Mouse (Mus musculus): ENCODE data around the gene Arvcf. TPM values are rescaled to one million over a fixed set of nuclear protein-coding genes. Genes with fewer than 3 reads are reported as not detected.

The Arvcf gene
- polyA plus RNA-seq, 1 experiment = 13.7 TPM

DNA sequence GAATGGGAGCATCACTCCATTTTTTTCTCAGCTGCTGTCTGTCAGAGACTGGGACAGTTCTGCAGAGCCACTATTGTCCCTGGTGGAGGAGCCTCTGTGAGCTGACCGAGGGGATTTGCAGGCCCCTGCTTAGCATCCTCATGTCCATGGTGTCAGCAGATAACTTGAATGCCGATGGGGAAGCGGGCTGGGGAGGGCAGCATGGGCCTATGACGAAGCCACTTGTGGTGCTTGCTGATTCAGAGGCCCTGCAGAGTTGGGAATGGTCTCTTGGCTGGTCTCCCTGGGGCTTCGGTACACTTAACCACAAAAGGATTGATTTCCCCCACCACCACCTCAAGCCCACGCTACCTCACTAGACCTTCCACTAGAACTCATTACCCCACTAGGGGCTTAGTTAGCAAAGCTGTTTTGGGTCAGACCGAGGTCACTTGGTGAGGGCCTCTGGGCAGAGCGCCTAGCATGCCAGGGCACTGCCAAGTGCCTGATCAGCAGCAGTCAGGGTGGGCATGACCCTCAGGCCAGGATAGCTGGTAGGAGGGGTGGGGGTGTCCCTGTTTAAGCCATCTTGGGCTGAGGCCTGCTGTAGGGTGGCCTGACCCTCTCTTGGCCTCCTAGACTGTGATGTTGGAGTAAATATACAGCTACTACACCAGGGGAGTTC, 31.5 kb downstream of the Arvcf start:
- WGBS = 81% methylated on average over 8 of the region's 8 CpGs
- no peak for TF ChIP-seq CTCF (IDR thresholded peaks at IDR 0.05; ENCODE audit: control insufficient read depth, insufficient read depth, low read length)
- TF ChIP-seq POLR2A (IDR thresholded peaks at IDR 0.05; ENCODE audit: borderline replicate concordance, control insufficient read depth, low read depth, low read length) = no peak
- peaks cover 2% of the 10 kb centered on the region; the same call in 1 of the 2 replicates for H3K4me1 ChIP-seq (ENCODE audit: control insufficient read depth, insufficient read depth, low read length)
- H3K4me3 ChIP-seq (replicated peaks; ENCODE audit: control insufficient read depth, low read depth, low read length) = no peak overlapping the region
- no peak overlapping the region for H3K27ac ChIP-seq (ENCODE audit: control insufficient read depth, insufficient read depth, low read depth, low read length, poor library complexity)

DNA sequence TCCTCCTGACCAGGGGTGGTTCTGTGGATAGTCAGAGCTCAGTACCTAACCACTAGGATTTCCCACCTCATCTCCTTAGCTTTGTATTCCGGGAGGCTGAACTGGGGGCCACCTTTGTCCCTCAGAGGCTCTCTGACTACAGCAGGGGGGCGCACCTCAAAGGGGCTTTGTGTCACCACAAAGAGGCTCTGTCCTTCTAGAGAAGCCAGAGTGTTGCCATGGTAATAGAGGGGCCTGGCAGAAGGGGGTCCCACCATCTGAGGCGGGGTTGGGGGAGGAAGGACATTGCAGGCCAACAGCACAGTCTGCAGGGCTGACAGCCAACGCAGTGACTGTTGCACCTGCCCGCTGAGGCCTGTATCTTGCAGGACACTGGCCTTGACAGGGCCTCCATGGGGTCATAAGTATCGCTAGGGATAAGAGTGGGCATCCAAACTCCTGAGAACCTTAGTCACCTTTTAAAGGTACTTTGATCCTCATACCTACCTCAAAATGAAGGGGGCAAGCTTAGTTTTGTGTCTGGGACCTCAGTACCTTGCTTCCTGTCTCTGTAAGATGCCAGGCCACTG, 32.6 kb downstream of the Arvcf start:
- TF ChIP-seq POLR2A (IDR thresholded peaks at IDR 0.05; ENCODE audit: borderline replicate concordance, control insufficient read depth, low read depth, low read length) (no peak), CTCF (IDR thresholded peaks at IDR 0.05; ENCODE audit: control insufficient read depth, insufficient read depth, low read length) (no peak)
- Histone ChIP-seq H3K4me3 (replicated peaks; ENCODE audit: control insufficient read depth, low read depth, low read length) (no peak overlapping the region), H3K4me1 (ENCODE audit: control insufficient read depth, insufficient read depth, low read length) (peaks cover 2% of the 10 kb centered on the region; the same call in 1 of the 2 replicates), H3K27ac (ENCODE audit: control insufficient read depth, insufficient read depth, low read depth, low read length, poor library complexity) (no peak overlapping the region)
- 82% methylated on average over 6 of the region's 6 CpGs for WGBS

DNA sequence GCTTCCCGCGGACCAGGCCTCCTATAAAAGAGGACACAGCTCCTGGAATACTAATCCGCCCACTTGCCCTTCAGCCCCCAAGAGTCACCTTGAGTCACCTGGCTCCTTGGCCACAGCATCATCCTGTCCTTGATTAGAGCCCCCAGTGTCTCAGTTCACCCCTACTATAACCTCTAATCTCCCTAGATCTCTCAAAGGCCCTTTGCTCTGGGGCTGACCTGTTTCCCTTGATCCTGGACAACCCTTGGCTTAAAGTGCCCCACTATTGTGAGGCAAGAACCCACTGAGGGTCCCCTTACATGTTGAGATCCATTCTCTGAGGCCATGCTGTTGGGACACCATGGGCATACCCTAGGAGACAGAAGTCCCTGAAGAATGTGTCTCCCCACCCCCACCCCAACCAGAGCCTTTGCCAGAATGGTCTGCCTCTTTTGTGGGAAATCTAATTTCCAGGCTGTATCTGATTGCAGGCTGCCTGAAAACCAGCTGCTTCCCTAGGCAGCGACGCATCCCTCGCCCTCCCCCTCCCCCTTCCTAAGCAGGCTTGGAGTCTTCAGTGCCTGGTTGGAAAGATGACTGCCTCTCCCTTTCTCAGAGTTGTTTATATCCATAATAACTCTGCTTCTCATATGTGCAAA, 33.8 kb downstream of the Arvcf start:
- Histone ChIP-seq H3K4me3 (replicated peaks; ENCODE audit: control insufficient read depth, low read depth, low read length) (no peak overlapping the region), H3K27ac (ENCODE audit: control insufficient read depth, insufficient read depth, low read depth, low read length, poor library complexity) (no peak overlapping the region), H3K4me1 (ENCODE audit: control insufficient read depth, insufficient read depth, low read length) (peaks cover under 1% of the 10 kb centered on the region; the same call in 1 of the 2 replicates)
- TF ChIP-seq POLR2A (IDR thresholded peaks at IDR 0.05; ENCODE audit: borderline replicate concordance, control insufficient read depth, low read depth, low read length) (no peak), CTCF (IDR thresholded peaks at IDR 0.05; ENCODE audit: control insufficient read depth, insufficient read depth, low read length) (no peak)
- WGBS = 76% methylated on average over 6 of the region's 6 CpGs

DNA sequence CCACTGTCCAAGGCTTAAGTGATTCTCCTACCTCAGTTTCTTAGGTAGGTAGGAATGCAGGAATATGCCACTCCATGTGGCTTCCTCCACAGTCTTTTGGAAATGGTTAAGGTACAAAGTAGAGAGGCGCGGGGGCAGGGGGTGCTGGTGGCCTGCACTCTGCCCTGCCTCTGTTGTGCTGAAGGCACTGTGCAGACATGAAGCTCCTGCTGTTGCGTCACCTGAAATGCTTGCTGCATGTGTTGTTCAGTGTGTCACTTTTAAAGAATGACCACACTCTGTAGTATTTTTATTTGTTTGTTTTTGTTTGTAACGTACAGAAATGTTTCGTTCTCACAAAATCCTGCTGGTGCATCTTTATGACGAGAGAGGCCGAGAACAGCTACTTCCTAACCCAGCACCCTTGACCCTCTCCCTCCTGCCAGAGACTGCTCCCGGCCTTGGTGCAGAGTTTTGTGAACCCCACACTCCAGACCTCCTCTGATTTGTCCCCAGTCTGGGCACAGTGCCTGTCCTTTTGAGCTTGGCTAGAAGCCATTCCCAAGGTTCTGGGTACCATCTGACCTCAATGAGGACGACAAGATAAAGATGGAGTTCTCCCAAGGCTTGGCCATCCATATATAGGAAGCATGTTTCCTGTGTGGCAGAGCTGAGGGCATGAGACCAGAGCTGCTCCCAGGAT, 35.2 kb downstream of the Arvcf start:
- Histone ChIP-seq H3K4me1 (ENCODE audit: control insufficient read depth, insufficient read depth, low read length) (peaks cover 2% of the 10 kb centered on the region), H3K4me3 (replicated peaks; ENCODE audit: control insufficient read depth, low read depth, low read length) (no peak overlapping the region), H3K27ac (ENCODE audit: control insufficient read depth, insufficient read depth, low read depth, low read length, poor library complexity) (no peak overlapping the region)
- TF ChIP-seq CTCF (IDR thresholded peaks at IDR 0.05; ENCODE audit: control insufficient read depth, insufficient read depth, low read length) = no peak
- no peak for TF ChIP-seq POLR2A (IDR thresholded peaks at IDR 0.05; ENCODE audit: borderline replicate concordance, control insufficient read depth, low read depth, low read length)
- 88% methylated on average over 9 of the region's 9 CpGs for WGBS

DNA sequence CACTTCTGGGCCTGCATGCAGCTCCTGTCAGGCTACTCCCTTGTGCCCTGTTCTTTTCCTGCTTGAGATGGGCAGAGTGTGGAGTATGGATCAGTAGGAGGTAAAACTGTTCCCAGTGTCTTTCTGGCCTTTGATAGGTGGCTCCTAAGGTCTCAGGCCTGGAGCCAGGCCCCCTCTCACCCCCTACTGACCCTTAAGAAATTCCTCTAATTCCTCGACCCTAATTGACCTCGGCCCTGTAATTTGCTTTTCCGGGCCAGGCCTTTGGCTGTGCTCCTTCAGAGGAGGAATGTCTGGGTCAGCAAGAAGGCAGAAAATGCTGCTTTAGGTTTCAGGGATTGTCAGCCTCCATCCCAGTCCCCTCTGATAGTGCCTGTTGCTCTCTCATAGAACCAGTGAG, 35.8 kb downstream of the Arvcf start:
- H3K27ac ChIP-seq (ENCODE audit: control insufficient read depth, insufficient read depth, low read depth, low read length, poor library complexity) = no peak overlapping the region
- 80% methylated on average over 3 of the region's 3 CpGs for WGBS
- TF ChIP-seq CTCF (IDR thresholded peaks at IDR 0.05; ENCODE audit: control insufficient read depth, insufficient read depth, low read length) = no peak
- TF ChIP-seq POLR2A (IDR thresholded peaks at IDR 0.05; ENCODE audit: borderline replicate concordance, control insufficient read depth, low read depth, low read length) = no peak
- H3K4me1 ChIP-seq (ENCODE audit: control insufficient read depth, insufficient read depth, low read length) = peaks cover 5% of the 10 kb centered on the region
- no peak overlapping the region for H3K4me3 ChIP-seq (replicated peaks; ENCODE audit: control insufficient read depth, low read depth, low read length)

DNA sequence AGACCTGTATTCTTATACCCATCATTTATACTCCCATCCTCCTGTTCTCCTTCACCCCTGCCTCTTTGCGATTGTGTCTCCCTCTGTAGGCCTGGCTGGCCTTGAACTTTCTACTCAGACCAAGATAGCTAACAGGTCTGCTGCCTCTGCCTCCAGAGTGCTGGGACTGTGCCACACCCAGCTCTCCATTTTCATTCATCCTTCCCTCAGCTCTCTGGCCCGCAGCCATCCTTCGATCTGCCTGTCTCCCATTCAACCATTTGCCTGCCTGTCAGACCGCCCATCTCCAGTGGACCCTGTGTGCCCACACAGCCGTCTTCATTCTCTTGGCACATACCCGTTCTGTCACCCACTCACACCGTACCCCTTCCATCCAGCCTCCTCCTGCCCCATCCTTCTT, 36.2 kb downstream of the Arvcf start:
- H3K4me1 ChIP-seq (ENCODE audit: control insufficient read depth, insufficient read depth, low read length) = peaks cover 5% of the 10 kb centered on the region
- no peak overlapping the region for H3K27ac ChIP-seq (ENCODE audit: control insufficient read depth, insufficient read depth, low read depth, low read length, poor library complexity)
- no peak overlapping the region for H3K4me3 ChIP-seq (replicated peaks; ENCODE audit: control insufficient read depth, low read depth, low read length)
- TF ChIP-seq CTCF (IDR thresholded peaks at IDR 0.05; ENCODE audit: control insufficient read depth, insufficient read depth, low read length) (no peak), POLR2A (IDR thresholded peaks at IDR 0.05; ENCODE audit: borderline replicate concordance, control insufficient read depth, low read depth, low read length) (no peak)
- 82% methylated on average over 7 of the region's 7 CpGs for WGBS

DNA sequence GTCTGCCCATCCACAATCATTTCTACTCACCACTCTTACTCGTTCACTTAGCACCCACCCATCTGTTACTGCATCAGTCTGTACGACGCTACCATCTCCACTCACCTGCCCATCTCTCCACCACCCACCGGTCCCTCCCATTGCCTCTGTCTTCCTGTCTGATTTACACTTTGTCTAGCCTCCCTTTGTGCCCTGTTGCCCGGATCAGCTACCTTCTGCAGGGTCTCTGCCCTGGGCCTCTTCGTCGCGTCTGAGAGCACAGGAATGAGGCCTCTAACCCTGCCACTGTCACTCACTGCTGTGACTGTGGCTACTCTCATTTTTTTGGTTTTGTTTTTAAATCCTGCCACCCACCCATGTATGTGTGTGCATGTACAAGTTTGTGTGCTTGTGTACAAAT, 36.7 kb downstream of the Arvcf start:
- no peak overlapping the region for H3K27ac ChIP-seq (ENCODE audit: control insufficient read depth, insufficient read depth, low read depth, low read length, poor library complexity)
- peaks cover 5% of the 10 kb centered on the region for H3K4me1 ChIP-seq (ENCODE audit: control insufficient read depth, insufficient read depth, low read length)
- no peak for TF ChIP-seq CTCF (IDR thresholded peaks at IDR 0.05; ENCODE audit: control insufficient read depth, insufficient read depth, low read length)
- TF ChIP-seq POLR2A (IDR thresholded peaks at IDR 0.05; ENCODE audit: borderline replicate concordance, control insufficient read depth, low read depth, low read length) = no peak
- 91% methylated on average over 8 of the region's 8 CpGs for WGBS
- H3K4me3 ChIP-seq (replicated peaks; ENCODE audit: control insufficient read depth, low read depth, low read length) = no peak overlapping the region

DNA sequence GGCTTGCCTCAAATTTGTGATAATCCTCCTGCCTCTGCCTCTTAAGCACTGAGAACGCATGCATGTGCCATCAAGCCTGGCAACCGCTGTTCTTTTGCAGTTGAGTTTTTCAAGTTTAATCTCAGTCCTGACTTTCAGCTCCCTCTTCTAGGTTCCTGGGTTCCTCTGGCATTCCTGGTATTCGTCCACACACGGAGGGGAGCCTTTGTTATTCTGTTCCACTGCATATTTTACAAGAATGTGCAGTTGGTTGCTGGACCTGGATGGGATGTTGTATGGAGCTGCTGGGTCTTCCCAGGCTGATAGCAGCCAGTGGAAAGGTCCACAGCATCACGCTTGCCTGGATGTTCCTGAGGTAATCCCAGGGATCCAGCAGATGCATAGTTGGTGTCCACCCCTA, 37.4 kb downstream of the Arvcf start:
- TF ChIP-seq POLR2A (IDR thresholded peaks at IDR 0.05; ENCODE audit: borderline replicate concordance, control insufficient read depth, low read depth, low read length) (no peak), CTCF (IDR thresholded peaks at IDR 0.05; ENCODE audit: control insufficient read depth, insufficient read depth, low read length) (no peak)
- Histone ChIP-seq H3K27ac (ENCODE audit: control insufficient read depth, insufficient read depth, low read depth, low read length, poor library complexity) (no peak overlapping the region), H3K4me3 (replicated peaks; ENCODE audit: control insufficient read depth, low read depth, low read length) (no peak overlapping the region), H3K4me1 (ENCODE audit: control insufficient read depth, insufficient read depth, low read length) (peaks cover 5% of the 10 kb centered on the region)
- WGBS = 88% methylated on average over 5 of the region's 5 CpGs
